Mouse (Mus musculus) lung, embryonic 15.5 days (tissue): Measurements from ENCODE around the gene Dscam. TPM values are rescaled to one million over a fixed set of nuclear protein-coding genes. Genes with fewer than 3 reads are reported as not detected.

ENCODE experiments used
- ATAC-seq: fragments of 200-750 bp; cut with Nextera tagmentation; 2 replicates; pipeline ENCODE4 v1.8.0; 2017; ENCODE audit warnings: moderate number of reproducible peaks, borderline replicate concordance; ENCODE audit not compliant: low FRiP score, low TSS enrichment; ENCODE audit errors: extremely low read depth
- H3K27ac ChIP-seq: fragments of 300-500 bp; sonication (generic); 2 replicates; pipeline ENCODE4 v1.5.1; 2015; ENCODE audit warnings: moderate library complexity, mild to moderate bottlenecking, inconsistent platforms
- H3K27me3 ChIP-seq: fragments of 300-500 bp; sonication (generic); 2 replicates; pipeline ENCODE4 v1.6.1; 2015; ENCODE audit warnings: inconsistent platforms
- H3K36me3 ChIP-seq: fragments of 300-500 bp; sonication (generic); 2 replicates; pipeline ENCODE4 v1.6.1; 2015; ENCODE audit warnings: inconsistent platforms
- H3K4me1 ChIP-seq: fragments of 300-500 bp; sonication (generic); 2 replicates; pipeline ENCODE4 v1.6.1; 2015; ENCODE audit warnings: inconsistent platforms
- H3K4me2 ChIP-seq: fragments of 300-500 bp; sonication (generic); 2 replicates; pipeline ENCODE4 v1.6.1; 2015; ENCODE audit warnings: inconsistent platforms, mild to moderate bottlenecking, moderate library complexity
- H3K4me3 ChIP-seq: fragments of 300-500 bp; sonication (generic); 2 replicates; pipeline ENCODE4 v1.5.1; 2015; ENCODE audit warnings: mild to moderate bottlenecking, inconsistent platforms
- H3K9ac ChIP-seq: fragments of 300-500 bp; sonication (generic); 2 replicates; pipeline ENCODE4 v1.6.1; 2015; ENCODE audit warnings: inconsistent platforms
- H3K9me3 ChIP-seq: fragments of 300-500 bp; sonication (generic); 2 replicates; pipeline ENCODE4 v1.6.1; 2016; ENCODE audit warnings: inconsistent platforms
- WGBS: fragments of 180-500 bp; shearing (Covaris S2); methylation state at CpG from one replicate; pipeline ENCODE4 v1.1.7; 2015; 5-methylcytosine and 5-hydroxymethylcytosine counted together
- polyA plus RNA-seq: library from polyadenylated mRNA; unstranded; fragments of >200 nt; fragmentation: Nextera tagmentation; extraction: Ambion mirVana; gene quantifications from 2 replicates; pipeline ENCODE4 v1.2.1, GENCODE M21; 2015

Gene Dscam
- polyA plus RNA-seq, 1 experiment from 2014 or later: not detected

DNA sequence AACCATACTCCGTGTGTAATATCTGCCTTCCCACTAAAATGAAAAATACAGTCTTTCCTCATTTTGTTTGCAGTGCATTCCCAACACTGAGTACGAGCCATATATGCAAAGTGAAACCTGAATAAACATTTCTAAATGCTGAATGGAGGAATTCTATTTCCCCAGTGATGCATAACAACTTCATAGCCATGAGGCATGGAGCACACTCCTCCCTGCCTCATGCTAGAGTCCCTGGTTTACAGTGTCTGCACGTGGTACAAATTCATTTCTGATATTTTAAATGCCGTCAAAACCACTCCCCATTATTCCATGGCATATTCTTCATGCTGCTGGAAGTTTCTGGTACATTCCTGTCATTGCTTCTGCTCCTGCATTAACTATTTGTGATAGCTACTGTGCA lies 552.8 kb downstream of the Dscam start:
- Histone ChIP-seq H3K9ac (no peak overlapping the region), H3K4me1 (no peaks in the 10 kb centered on the region), H3K4me2 (no peak overlapping the region), H3K27ac (no peak overlapping the region), H3K4me3 (no peak overlapping the region), H3K27me3 (no peaks in the 10 kb centered on the region), H3K9me3 (no peaks in the 10 kb centered on the region), H3K36me3 (no peaks in the 10 kb centered on the region)
- WGBS: 59% methylated on average over 4 of the region's 4 CpGs
- no peak for ATAC-seq

DNA sequence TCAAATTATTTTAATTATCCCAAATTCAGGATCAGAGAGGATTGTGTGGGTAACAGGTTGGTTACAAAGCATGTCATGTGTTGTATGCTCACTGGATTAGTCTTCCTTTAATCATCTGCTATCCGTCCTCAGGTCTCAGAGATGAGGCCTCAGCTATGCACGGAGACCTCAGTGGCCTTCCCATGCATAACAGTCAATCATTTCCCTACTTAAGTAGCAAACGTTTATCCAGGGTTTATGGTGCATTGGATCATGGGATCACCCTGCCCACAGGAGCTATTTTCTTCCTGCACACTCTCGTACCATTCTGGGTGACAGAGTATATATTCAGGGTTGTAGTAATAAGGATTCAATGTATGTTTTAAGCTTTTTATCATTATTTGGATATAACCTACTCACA lies 557.3 kb downstream of the Dscam start:
- ATAC-seq: no peak
- Histone ChIP-seq H3K4me2 (no peak overlapping the region), H3K27ac (no peak overlapping the region), H3K27me3 (no peaks in the 10 kb centered on the region), H3K4me3 (no peak overlapping the region), H3K36me3 (no peaks in the 10 kb centered on the region), H3K4me1 (no peaks in the 10 kb centered on the region), H3K9me3 (no peaks in the 10 kb centered on the region), H3K9ac (no peak overlapping the region)
- WGBS: 33% methylated on average over 4 of the region's 4 CpGs

DNA sequence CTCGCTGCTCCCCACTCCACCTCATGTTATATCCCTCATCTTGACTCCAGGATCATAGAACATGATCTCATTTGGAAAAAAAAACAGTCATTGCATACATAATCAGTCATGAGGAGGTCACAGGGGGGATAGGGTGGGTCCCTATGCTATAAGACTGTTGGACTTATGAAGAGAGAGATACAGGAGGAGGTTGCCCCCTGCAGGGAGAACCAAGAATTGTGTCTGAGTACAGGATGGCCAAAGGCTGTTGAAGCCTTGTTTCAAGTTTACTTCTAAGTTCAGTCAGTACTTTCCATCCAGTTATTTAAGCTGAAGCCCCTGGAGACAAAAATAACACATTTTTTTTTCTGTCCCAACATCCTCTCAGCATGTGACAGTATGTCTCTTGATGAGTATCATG lies 559.7 kb downstream of the Dscam start:
- H3K4me1 ChIP-seq: no peaks in the 10 kb centered on the region
- 79% methylated on average over 1 of the region's 1 CpGs for WGBS
- H3K9me3 ChIP-seq: no peaks in the 10 kb centered on the region
- H3K9ac ChIP-seq: no peak overlapping the region
- no peaks in the 10 kb centered on the region for H3K36me3 ChIP-seq
- H3K4me3 ChIP-seq: no peak overlapping the region
- H3K4me2 ChIP-seq: no peak overlapping the region
- no peaks in the 10 kb centered on the region for H3K27me3 ChIP-seq
- no peak for ATAC-seq
- no peak overlapping the region for H3K27ac ChIP-seq

DNA sequence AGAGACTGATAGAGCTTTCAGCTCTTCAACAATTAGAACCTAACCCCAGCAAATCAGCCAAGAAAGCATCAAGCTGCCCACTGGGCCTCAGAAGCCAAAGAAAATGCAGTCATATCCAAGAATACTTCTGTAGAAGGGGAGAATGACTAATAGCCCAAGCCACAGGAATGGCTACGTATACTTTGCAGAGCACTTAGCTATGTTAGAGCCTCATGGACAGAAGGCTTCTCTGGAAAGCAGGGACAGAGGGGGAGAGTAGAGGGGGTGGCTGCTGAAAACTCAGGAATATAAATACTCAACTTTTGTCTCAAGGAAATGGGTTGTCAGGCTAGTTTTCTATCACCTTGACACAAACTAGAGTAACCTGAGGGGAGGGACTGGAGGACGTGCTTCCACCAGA lies 568.3 kb downstream of the Dscam start:
- Histone ChIP-seq H3K9me3 (no peaks in the 10 kb centered on the region), H3K4me3 (no peak overlapping the region), H3K4me1 (no peaks in the 10 kb centered on the region), H3K4me2 (no peak overlapping the region), H3K36me3 (no peaks in the 10 kb centered on the region), H3K9ac (no peak overlapping the region), H3K27ac (no peak overlapping the region), H3K27me3 (no peaks in the 10 kb centered on the region)
- no peak for ATAC-seq
- 46% methylated on average over 2 of the region's 2 CpGs for WGBS

DNA sequence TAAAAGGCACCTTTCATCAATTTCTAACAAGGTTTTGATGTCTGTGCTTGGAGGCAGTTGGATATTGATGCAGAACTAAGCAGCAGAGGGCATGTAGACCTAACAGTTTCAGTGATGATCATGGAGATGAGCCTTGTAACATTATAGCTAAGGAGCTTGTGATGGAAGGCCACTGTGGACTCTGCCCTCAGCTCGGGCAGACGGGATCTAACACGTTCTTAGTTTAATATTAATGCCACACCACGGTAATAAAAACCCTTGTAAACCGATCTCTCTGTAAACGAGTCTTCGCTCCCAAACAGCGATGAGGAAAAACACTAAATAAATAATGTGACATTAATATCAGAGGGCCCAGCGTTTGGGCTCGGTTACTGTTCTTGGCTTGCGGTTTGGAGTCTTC lies 569.8 kb downstream of the Dscam start:
- 78% methylated on average over 11 of the region's 11 CpGs for WGBS
- H3K4me1 ChIP-seq: no peaks in the 10 kb centered on the region
- no peak overlapping the region for H3K4me3 ChIP-seq
- no peaks in the 10 kb centered on the region for H3K9me3 ChIP-seq
- no peak overlapping the region for H3K9ac ChIP-seq
- H3K27ac ChIP-seq: no peak overlapping the region
- H3K27me3 ChIP-seq: no peaks in the 10 kb centered on the region
- H3K36me3 ChIP-seq: no peaks in the 10 kb centered on the region
- no peak overlapping the region for H3K4me2 ChIP-seq
- no peak for ATAC-seq

DNA sequence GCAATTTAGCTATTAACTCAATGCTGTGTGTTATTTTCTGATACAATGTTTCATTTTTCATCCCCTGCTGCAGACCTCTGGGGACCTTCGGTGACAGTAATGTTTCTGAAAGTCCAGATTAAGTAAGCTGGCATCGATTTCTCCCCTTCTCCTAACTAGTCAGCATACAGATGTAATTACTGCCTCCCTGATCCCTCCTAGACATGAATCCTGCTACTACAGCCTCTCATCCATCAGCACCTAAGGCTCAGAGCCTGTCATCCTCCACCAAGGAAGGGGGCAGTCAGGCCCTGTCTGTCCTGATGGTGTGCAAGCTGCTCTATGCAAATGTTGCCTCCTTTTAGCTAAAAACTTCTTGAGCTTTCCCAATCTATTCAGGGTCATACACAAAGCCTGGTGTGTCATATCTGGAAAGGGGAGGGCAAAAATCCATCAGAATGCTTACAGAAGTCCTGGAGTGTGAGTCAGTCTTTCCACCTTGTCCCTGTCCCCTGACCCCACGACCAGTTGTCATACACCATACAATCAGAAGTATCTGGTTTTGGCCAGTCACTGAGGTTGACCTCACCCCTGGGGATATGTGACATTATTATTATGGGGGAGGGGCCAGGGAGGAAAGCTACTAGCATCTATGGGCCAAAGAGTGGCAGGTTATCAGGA lies 571.0 kb downstream of the Dscam start:
- no peaks in the 10 kb centered on the region for H3K4me1 ChIP-seq
- H3K9me3 ChIP-seq: no peaks in the 10 kb centered on the region
- no peak overlapping the region for H3K4me2 ChIP-seq
- H3K4me3 ChIP-seq: no peak overlapping the region
- 73% methylated on average over 3 of the region's 3 CpGs for WGBS
- H3K9ac ChIP-seq: no peak overlapping the region
- no peak overlapping the region for H3K27ac ChIP-seq
- no peaks in the 10 kb centered on the region for H3K36me3 ChIP-seq
- H3K27me3 ChIP-seq: no peaks in the 10 kb centered on the region
- no peak for ATAC-seq

GRCm38 (mm10) chr16:96575841-96576240 lies 594.7 kb downstream of the Dscam start:
- Histone ChIP-seq H3K4me2 (no peak overlapping the region), H3K9me3 (no peaks in the 10 kb centered on the region), H3K36me3 (no peaks in the 10 kb centered on the region), H3K27me3 (no peaks in the 10 kb centered on the region), H3K27ac (no peak overlapping the region), H3K9ac (no peak overlapping the region), H3K4me3 (no peak overlapping the region), H3K4me1 (no peaks in the 10 kb centered on the region)
- WGBS: 72% methylated on average over 5 of the region's 5 CpGs
- no peak for ATAC-seq

GRCm38 (mm10) chr16:96567428-96567827 lies 603.1 kb downstream of the Dscam start:
- ATAC-seq: no peak
- 64% methylated on average over 3 of the region's 3 CpGs for WGBS
- H3K9me3 ChIP-seq: no peaks in the 10 kb centered on the region
- H3K36me3 ChIP-seq: no peaks in the 10 kb centered on the region
- no peak overlapping the region for H3K4me2 ChIP-seq
- no peak overlapping the region for H3K4me3 ChIP-seq
- no peaks in the 10 kb centered on the region for H3K27me3 ChIP-seq
- no peaks in the 10 kb centered on the region for H3K4me1 ChIP-seq
- H3K9ac ChIP-seq: no peak overlapping the region
- H3K27ac ChIP-seq: no peak overlapping the region

GRCm38 (mm10) chr16:96563350-96564257 lies 606.9 kb downstream of the Dscam start:
- Histone ChIP-seq H3K4me1 (no peaks in the 10 kb centered on the region), H3K27ac (no peak overlapping the region), H3K4me2 (no peak overlapping the region), H3K9ac (no peak overlapping the region), H3K27me3 (no peaks in the 10 kb centered on the region), H3K36me3 (no peaks in the 10 kb centered on the region), H3K9me3 (no peaks in the 10 kb centered on the region), H3K4me3 (no peak overlapping the region)
- 59% methylated on average over 8 of the region's 8 CpGs for WGBS
- ATAC-seq: no peak

- Histone ChIP-seq H3K36me3 (no peaks in the 10 kb centered on the region), H3K4me3 (no peak overlapping the region), H3K9me3 (no peaks in the 10 kb centered on the region), H3K4me2 (no peak overlapping the region), H3K9ac (no peak overlapping the region), H3K27ac (no peak overlapping the region), H3K27me3 (no peaks in the 10 kb centered on the region), H3K4me1 (no peaks in the 10 kb centered on the region)
- no peak for ATAC-seq
These were observed 610.8 kb downstream of the Dscam start for GRCm38 (mm10) chr16:96559796-96560195.

GRCm38 (mm10) chr16:96558341-96558740 lies 612.2 kb downstream of the Dscam start:
- no peak overlapping the region for H3K27ac ChIP-seq
- WGBS: 92% methylated on average over 1 of the region's 1 CpGs
- no peaks in the 10 kb centered on the region for H3K4me1 ChIP-seq
- no peaks in the 10 kb centered on the region for H3K36me3 ChIP-seq
- H3K4me2 ChIP-seq: no peak overlapping the region
- H3K9ac ChIP-seq: no peak overlapping the region
- ATAC-seq: no peak
- no peaks in the 10 kb centered on the region for H3K9me3 ChIP-seq
- H3K27me3 ChIP-seq: no peaks in the 10 kb centered on the region
- no peak overlapping the region for H3K4me3 ChIP-seq

GRCm38 (mm10) chr16:96556621-96557020 lies 613.9 kb downstream of the Dscam start:
- no peak overlapping the region for H3K4me3 ChIP-seq
- 53% methylated on average over 3 of the region's 3 CpGs for WGBS

More at GRCm38 (mm10) chr16:96556621-96557020, 613.9 kb downstream of the Dscam start:
- no peak overlapping the region for H3K9ac ChIP-seq
- no peaks in the 10 kb centered on the region for H3K27me3 ChIP-seq
- no peaks in the 10 kb centered on the region for H3K9me3 ChIP-seq
- no peaks in the 10 kb centered on the region for H3K4me1 ChIP-seq
- H3K4me2 ChIP-seq: no peak overlapping the region
- H3K36me3 ChIP-seq: no peaks in the 10 kb centered on the region
- H3K27ac ChIP-seq: no peak overlapping the region
- ATAC-seq: no peak
